Mouse (Mus musculus) spleen, adult 18-20 months (tissue): ENCODE data around the gene Xpnpep1.

Experiments
- DNase-seq, 2 experiments: peaks; one replicate each; pipeline ENCODE4 v3.0.0; 2022; ENCODE audit warnings: mixed read lengths in 2 of 2

Xpnpep1 gene

GRCm38 (mm10) chr19:53040164-53041132, at the start of gene Xpnpep1:
Gene Xpnpep1, minus strand, starts transcription at chr19:53040214.
- DNase-seq: no peak

GRCm38 (mm10) chr19:53087268-53088143, 47.5 kb upstream of the Xpnpep1 start:
- no peak for DNase-seq

DNA sequence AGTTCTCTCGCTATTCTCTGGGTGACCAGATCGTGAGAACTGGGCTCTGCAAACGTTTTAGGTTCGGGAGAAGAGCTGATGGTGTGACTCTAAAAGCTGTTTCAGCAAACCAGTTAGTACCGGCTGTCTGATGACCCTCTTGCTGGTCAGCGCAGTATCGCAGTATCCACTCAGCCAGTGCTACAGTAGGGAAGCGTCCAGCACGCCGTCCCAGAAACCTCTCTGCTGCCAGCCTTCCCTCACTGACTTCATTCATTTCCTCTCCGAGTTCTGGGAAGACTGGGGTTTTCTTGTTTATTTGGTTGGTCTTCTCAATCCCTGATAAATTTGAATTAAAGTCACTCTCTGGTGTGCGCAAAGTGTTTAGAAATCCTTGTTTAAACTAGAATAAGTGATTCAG, 46.8 kb upstream of the Xpnpep1 start:
- no peak for DNase-seq

DNA sequence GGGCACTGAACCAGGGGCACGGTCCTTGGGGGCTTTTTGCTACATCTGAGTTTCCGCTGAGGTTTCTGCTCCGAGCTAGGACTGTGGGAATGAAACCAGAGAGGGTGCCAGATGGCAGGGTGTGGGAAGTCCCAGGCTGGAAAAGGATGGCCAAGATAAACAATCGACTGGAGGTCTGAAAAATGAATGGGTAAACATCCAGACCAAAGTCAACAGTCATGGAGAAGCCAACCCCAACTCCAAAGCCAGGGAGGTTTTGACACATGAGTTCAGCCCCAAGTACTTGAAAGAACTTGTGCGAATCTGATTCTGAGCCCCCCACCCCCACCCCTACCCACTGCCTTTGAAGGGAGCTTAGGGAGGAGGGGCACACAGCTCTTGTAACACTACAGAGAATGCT, 44.7 kb upstream of the Xpnpep1 start:
- no peak for DNase-seq

GRCm38 (mm10) chr19:53082862-53083261, 42.8 kb upstream of the Xpnpep1 start:
- no peak for DNase-seq

GRCm38 (mm10) chr19:53081339-53081738, 41.3 kb upstream of the Xpnpep1 start:
- no peak for DNase-seq

- DNase-seq: no peak
Observed at GRCm38 (mm10) chr19:53080921-53081320, 40.9 kb upstream of the Xpnpep1 start.

DNA sequence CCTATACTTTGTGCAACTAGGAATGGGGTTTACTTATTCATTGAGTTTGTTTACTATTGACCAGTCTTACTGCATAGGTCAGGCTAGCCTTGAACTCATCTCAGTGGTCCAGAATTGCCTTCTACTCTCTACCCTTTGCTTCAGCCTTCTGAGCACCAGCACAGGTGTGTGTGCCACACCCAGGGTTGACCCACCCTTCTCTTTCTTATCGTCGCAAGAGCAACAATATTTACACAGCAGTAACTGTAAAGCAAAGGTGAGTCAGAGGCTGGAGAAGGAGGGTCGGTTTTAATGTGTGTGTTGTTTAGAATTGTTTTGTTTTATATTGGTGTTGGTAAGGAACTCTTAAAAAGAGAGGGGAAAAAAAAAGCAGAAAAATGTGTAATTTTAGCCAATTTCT, 40.5 kb upstream of the Xpnpep1 start:
- DNase-seq: no peak

DNA sequence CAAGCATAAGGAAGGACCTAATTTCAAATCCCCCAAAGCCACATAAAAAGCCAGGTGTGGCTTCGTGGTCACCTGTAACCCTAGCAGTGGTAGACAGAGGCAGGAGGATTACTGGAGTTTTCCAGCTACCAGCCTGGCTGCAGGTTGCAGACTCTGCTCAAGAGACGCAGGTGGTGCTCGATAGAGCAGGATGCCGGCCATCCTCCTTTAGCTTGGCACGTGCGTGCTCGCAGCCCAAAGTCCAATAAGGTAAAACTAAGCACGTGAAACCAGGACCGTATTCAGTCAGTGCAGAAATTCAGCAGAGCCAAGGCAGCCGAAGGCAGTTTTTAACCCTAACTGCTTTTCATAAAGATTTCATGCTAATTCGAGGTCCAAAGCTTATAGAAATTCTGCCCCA, 40.0 kb upstream of the Xpnpep1 start:
- no peak for DNase-seq

DNA sequence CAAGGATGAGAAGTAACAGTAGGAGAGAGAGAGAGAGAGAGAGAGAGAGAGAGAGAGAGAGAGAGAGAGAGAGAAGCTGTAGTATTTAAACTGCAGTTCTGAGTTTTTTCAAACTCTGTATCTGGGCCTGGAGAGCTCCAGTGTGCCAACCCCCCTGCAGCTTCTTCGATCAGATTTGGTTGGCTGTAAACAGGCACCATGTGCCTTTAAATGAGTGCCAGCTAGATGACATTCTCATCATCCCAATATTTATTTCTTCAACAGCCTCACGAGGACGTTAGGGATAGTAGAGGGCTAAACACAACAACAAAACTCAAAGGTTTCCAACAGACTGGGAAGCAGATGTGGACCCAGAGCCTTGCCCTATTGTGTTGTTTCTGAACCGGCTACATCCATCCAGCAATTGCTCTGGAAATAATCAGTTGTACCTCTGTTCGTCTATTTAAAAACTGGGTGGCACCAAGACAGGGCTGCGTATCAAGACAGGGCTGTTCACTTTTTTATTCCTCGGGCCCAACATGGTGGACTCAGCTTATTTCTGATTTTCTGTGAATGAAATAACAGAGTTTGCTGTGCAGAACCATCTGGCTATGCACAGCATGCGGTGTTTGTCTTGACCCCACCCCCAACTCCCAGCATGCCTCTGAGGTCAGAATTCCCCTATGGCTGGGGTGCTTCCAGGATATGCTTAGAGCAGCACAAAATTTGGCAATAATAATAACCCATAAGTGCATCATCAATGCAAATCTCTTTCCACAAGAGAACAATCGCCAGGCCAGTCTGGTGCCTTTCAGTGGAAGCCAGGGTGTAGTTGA, 38.5 kb upstream of the Xpnpep1 start:
- no peak for DNase-seq

DNA sequence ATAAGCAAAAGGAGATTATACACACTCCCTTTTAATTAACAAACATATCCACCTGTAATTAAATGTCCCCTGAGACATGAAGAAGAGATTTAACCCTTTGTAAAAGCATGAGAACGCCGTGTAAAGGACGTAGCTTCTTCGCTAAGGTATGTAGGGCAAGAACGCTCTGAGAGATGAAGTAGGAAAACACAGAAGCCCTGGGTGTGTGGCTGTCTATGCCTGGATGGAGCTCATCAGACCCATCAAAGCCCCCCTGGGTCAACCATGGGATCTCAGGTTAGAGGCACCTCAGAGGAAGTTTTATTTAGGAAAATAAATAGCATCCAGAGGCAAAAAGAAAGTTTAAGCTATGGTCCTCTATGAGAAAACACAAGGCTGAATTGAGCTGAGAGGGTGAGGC, 37.3 kb upstream of the Xpnpep1 start:
- no peak for DNase-seq

GRCm38 (mm10) chr19:53076238-53076981, 36.4 kb upstream of the Xpnpep1 start:
- DNase-seq: no peak

GRCm38 (mm10) chr19:53075896-53076237, 35.9 kb upstream of the Xpnpep1 start:
- no peak for DNase-seq

GRCm38 (mm10) chr19:53074899-53075722, 35.1 kb upstream of the Xpnpep1 start:
- DNase-seq: no peak

GRCm38 (mm10) chr19:53073521-53073920, 33.5 kb upstream of the Xpnpep1 start:
- DNase-seq: no peak

DNA sequence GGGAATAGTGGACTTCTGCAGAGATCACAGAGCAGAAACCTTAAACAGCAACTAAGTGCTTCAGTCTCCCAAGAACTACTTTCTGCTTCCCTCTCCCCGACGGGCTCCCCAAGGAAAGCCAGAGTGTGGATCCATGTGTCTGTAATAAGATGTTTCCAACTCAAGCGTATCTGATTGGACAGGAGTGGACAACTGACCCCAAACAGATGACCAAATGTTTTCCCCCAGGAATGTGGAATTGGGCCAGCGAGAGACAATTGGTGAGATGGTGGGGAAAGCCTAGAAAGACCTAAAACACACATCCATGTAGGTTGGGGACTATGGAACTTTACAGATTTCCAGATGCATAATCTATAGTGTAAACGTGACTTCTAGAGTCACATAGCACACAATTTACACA, 32.4 kb upstream of the Xpnpep1 start:
- no peak for DNase-seq

DNA sequence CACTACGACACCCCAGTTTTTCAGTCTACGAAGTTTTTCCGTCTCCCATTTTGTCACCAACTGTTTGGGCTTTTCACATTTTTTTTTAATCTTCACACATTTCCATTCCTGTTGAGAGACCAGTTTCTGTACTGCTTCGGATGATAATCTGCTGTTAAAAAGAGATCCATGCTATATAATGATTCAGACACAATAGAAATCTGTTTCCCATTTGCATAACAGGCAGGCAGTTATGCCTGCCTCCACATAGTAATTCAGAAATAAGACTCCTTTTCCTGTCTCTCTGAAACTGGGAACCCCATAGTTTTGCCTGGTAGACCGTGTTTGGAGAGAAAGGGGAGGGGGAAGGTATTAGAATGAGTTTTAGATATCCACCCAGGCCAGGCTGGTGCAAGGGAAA, 31.6 kb upstream of the Xpnpep1 start:
- no peak for DNase-seq

GRCm38 (mm10) chr19:53070870-53071269, 30.9 kb upstream of the Xpnpep1 start:
- DNase-seq: no peak

DNA sequence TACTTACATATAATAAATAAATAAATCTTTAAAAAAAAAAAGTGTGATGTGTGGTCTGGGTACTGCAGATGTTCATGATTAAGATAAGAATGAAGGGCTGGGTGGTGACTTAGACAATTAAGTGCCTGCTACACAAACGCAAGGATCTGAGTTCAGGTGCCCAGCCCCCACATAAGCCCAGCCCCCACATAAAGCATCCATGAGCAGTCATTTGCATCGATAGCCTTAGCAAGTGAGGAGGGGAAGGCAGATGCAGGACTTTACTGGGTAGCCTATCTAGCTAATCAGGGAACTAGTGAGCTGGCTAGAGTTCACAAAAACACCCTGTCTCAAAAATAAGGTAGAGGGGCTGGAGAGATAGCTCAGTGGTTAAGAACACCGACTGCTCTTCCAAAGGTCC, 29.4 kb upstream of the Xpnpep1 start:
- DNase-seq: no peak

DNA sequence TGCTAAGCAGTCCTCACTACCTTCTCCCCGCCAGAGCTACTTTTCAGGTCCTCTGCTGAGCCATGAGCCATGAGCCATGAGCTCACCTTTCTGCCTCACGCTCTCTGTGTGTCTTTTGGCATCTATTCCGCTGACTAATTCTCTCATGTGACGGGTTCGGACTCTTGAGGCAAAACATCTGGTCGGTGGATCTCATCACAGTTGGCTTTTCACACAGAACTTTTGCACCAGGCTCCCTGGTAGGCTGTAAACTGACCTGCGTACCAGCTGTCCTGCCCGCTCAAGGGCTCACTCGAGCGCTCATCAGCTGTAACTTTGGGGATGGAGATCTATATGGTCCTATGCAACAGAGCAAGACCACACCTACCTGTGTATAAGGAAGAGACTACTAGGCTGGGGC, 26.9 kb upstream of the Xpnpep1 start:
- DNase-seq: no peak

GRCm38 (mm10) chr19:53066531-53066930, 26.5 kb upstream of the Xpnpep1 start:
- DNase-seq: no peak
